8 mouse cellular contexts compared by ENCODE assay signal in the genomic region with DNA sequence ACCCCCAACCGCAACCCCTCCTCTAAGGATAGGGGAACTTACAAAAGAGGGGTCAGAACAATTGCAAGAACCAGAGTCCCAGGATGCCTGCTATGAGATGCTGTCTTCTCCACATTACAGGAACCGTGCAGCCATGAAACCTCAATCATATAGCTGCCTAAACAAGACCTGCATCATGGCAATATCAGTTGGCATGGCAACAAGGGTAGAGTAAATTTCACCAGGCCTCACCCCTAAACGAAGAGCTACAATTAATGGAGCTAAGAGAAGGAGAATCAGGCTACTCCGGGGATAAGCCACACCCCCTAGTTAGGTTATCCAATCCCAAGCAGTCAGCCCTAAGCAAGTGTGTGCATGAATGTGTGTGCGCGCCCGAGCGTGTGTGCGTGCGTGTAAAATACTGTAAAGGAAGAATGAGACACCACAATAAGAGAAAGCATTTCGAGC.
DNase-seq lines count a peak whose midpoint lies in the region; ATAC-seq and TF ChIP-seq lines count a peak whose summit lies in the region.

No protein-coding gene starts in this region.

- no peaks in the 10 kb centered on the region for H3K27me3 ChIP-seq in kidney, postnatal 0 days (ENCODE audit: insufficient read depth, low read length)
- H3K27me3 ChIP-seq in hindbrain, embryonic 10.5 days (ENCODE audit: insufficient read depth, poor library complexity, severe bottlenecking): peaks cover 20% of the 10 kb centered on the region

- H3K9ac ChIP-seq in kidney, postnatal 0 days (ENCODE audit: low read depth, low read length): no peak overlapping the region

- no peak overlapping the region for H3K4me3 ChIP-seq in kidney, postnatal 0 days (replicated peaks; ENCODE audit: low read depth, low read length)
- H3K4me3 ChIP-seq in hindbrain, embryonic 10.5 days: peak overlapping the region; percentile 36

- no peaks in the 10 kb centered on the region for H3K9me3 ChIP-seq in kidney, postnatal 0 days (replicated peaks; ENCODE audit: low read length)
- H3K9me3 ChIP-seq in hindbrain, embryonic 10.5 days: no peaks in the 10 kb centered on the region

- TF ChIP-seq CTCF in kidney, postnatal 0 days (IDR thresholded peaks at IDR 0.05; ENCODE audit: low read depth): no peak

- WGBS in kidney, postnatal 0 days: 22% methylated on average over 11 of the region's 11 CpGs
- 32% methylated on average over 11 of the region's 11 CpGs for WGBS in hindbrain, embryonic 10.5 days

- no peaks in the 10 kb centered on the region for H3K36me3 ChIP-seq in kidney, postnatal 0 days (ENCODE audit: insufficient read depth, low read length)
- H3K36me3 ChIP-seq in hindbrain, embryonic 10.5 days: no peaks in the 10 kb centered on the region

- ATAC-seq in kidney, postnatal 0 days (replicated peaks; ENCODE audit: low FRiP score, low read depth): peak; percentile 76
- peak; percentile 74 for ATAC-seq in activated CD4-positive, CD25-positive, alpha-beta regulatory T cell, adult 4 months
- ATAC-seq in megakaryocyte, adult 5-6 weeks (ENCODE audit: poor library complexity, severe bottlenecking): peak; percentile 76

- H3K4me1 ChIP-seq in kidney, postnatal 0 days (replicated peaks; ENCODE audit: insufficient read depth, low read length): peaks cover 12% of the 10 kb centered on the region
- peaks cover 35% of the 10 kb centered on the region for H3K4me1 ChIP-seq in hindbrain, embryonic 10.5 days (replicated peaks)

- H3K27ac ChIP-seq in kidney, postnatal 0 days: no peak overlapping the region
- H3K27ac ChIP-seq in hindbrain, embryonic 10.5 days: no peak overlapping the region

- peak overlapping the region; percentile 38 for H3K4me2 ChIP-seq in kidney, postnatal 0 days (ENCODE audit: low read length)

- peak; percentile 57 for DNase-seq in kidney, postnatal 0 days (ENCODE audit: low spot score)
- no peak for DNase-seq in kidney, postnatal 36 days
- peak; percentile 27 for DNase-seq in hindbrain, embryonic 10.5 days (ENCODE audit: low spot score)
- DNase-seq in thymus, postnatal 14 days: peak; percentile 66
- no peak for DNase-seq in lung, postnatal 36 days
- no peak for DNase-seq in adrenal gland, adult (ENCODE audit: inconsistent age in 2 of 2, low spot score in 1 of 2)

Comparison
In these comparisons a context has a peak if more than half of its experiments do, and no peak if none do; other contexts are left out.
1. DNase-seq: peak in kidney, postnatal 0 days (single experiment), hindbrain, embryonic 10.5 days (single experiment) and thymus, postnatal 14 days (single experiment); none in kidney, postnatal 36 days (0 of 2), lung, postnatal 36 days (single experiment) and adrenal gland, adult (0 of 2).
2. Peak in every context shown above with its lines, with median percentiles within 50 percentile points of each other: ATAC-seq.